Mouse (Mus musculus) bone marrow macrophage, adult 2 months (primary cell): ENCODE measurements around the gene Sco1. TPM values are rescaled to one million over a fixed set of nuclear protein-coding genes. Genes with fewer than 3 reads are reported as not detected.
A peak's percentile ranks its signal among the peaks of the same experiment; 100 is the strongest.

Source experiments
- H3K27ac ChIP-seq: 2 replicates; pipeline ENCODE4 v1.5.1; 2012; ENCODE audit warnings: low read depth, low read length; ENCODE audit not compliant: insufficient read depth
- H3K4me1 ChIP-seq: 2 replicates; pipeline ENCODE4 v1.6.1; 2012; ENCODE audit warnings: low read length; ENCODE audit not compliant: control insufficient read depth, insufficient read depth
- H3K4me3 ChIP-seq: 2 replicates; pipeline ENCODE4 v1.5.1; 2012; ENCODE audit warnings: mild to moderate bottlenecking, low read length, moderate library complexity; ENCODE audit not compliant: insufficient read depth
- CTCF ChIP-seq: IDR thresholded peaks from 2 replicates; pipeline ENCODE4 v1.5.1; 2012; ENCODE audit warnings: low read depth, mild to moderate bottlenecking, low read length, moderate library complexity
- POLR2A ChIP-seq: IDR thresholded peaks from 2 replicates; pipeline ENCODE4 v1.6.1; 2012; ENCODE audit warnings: mild to moderate bottlenecking, low read depth, low read length, borderline replicate concordance
- polyA plus RNA-seq: library from polyadenylated mRNA; stranded (reverse); fragments of >200 nt; gene quantifications from 2 replicates; pipeline ENCODE4 v1.2.4, GENCODE M21; 2012; ENCODE audit not compliant: missing spikeins, insufficient read depth, insufficient read length

The Sco1 gene
- polyA plus RNA-seq: 8.7 and 8.8 TPM in 2 replicates

GRCm38 (mm10) chr11:67052321-67052952, at the start of gene Sco1, which contains the start of gene Adprm:
Gene Sco1 (plus strand): TSS chr11:67052670.
Gene Adprm (minus strand): TSS chr11:67052594.
- peak within 1 kb of the TSS; percentile 95 for H3K4me3 ChIP-seq
- peaks cover 20% of the 10 kb centered on the region for H3K4me1 ChIP-seq
- TF ChIP-seq CTCF (no peak), POLR2A (no peak)
- H3K27ac ChIP-seq: peak within 1 kb of the TSS; percentile 48

DNA sequence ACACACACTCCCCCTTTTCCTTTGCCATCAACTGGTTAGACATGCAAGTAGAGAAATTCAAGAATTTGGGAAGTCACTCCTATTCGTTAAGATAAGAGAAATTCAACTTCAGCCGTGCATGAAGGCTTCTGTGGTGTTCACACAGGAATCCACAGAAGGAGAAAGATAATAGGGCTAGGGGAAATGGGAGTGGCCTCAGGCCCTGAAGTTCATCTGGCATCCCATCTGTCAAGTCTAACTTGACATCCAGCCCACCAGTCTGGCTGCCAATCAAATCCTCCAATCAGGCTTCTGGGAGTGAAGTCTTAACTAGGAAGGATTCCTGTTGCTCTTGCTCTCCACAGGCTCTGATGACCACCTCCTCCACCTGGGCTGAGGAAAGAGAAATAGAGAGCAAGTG, 49.6 kb upstream of the Sco1 start:
- TF ChIP-seq CTCF (no peak), POLR2A (no peak)
- Histone ChIP-seq H3K27ac (no peak overlapping the region), H3K4me3 (no peak overlapping the region), H3K4me1 (no peaks in the 10 kb centered on the region)

- no peak overlapping the region for H3K27ac ChIP-seq
- no peaks in the 10 kb centered on the region for H3K4me1 ChIP-seq
- no peak for TF ChIP-seq POLR2A
- no peak for TF ChIP-seq CTCF
- no peak overlapping the region for H3K4me3 ChIP-seq
Observed at GRCm38 (mm10) chr11:67007961-67008360, 44.5 kb upstream of the Sco1 start.

- Histone ChIP-seq H3K27ac (no peak overlapping the region), H3K4me1 (no peaks in the 10 kb centered on the region), H3K4me3 (no peak overlapping the region)
- TF ChIP-seq POLR2A (no peak), CTCF (no peak)
Observed at GRCm38 (mm10) chr11:67008528-67008927, 43.9 kb upstream of the Sco1 start.

- TF ChIP-seq CTCF (no peak), POLR2A (no peak)
- Histone ChIP-seq H3K4me1 (no peaks in the 10 kb centered on the region), H3K4me3 (no peak overlapping the region), H3K27ac (no peak overlapping the region)
Observed at GRCm38 (mm10) chr11:67010430-67010829, 42.0 kb upstream of the Sco1 start.

- Histone ChIP-seq H3K4me3 (no peak overlapping the region), H3K4me1 (no peaks in the 10 kb centered on the region), H3K27ac (no peak overlapping the region)
- TF ChIP-seq POLR2A: no peak
- TF ChIP-seq CTCF: no peak
Observed at GRCm38 (mm10) chr11:67011635-67012034, 40.8 kb upstream of the Sco1 start.

GRCm38 (mm10) chr11:67017801-67018591, 34.5 kb upstream of the Sco1 start:
- Histone ChIP-seq H3K27ac (no peak overlapping the region), H3K4me1 (no peaks in the 10 kb centered on the region), H3K4me3 (no peak overlapping the region)
- TF ChIP-seq CTCF (no peak), POLR2A (no peak)

DNA sequence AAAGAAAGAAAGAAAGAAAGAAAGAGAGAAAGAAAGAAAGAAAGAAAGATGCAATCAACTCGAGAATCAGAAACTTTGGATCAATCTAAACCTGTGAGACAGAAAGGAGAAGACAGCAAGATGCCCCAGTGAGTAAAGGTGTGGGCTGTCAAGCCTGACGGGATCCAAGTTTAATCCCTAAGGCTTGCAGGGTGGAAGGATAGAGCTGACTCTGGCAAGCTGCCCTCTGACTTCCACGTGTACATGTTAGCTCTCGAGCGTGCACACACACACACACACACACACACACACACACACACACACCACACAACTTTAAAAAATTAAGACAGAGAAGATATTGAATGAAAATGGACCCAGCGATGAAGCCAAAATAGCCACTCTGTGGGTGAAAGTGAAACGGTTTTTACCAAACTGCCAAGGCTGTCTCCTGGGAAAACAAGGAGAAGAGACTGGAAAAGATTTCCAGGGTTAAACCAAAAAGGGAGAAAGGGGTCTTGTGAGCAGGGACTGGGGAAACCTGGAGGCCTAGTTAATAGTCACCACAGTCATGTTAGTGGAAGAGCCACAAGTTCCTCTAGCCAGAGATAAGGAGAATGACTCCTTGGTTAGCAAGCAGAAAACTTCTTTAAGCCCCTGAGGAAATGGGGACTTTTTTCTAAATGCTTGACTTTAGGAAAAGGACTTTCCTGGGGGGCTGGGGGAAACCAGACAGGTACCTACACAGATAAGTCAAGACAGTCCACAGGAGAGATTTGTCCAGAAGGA, 32.6 kb upstream of the Sco1 start:
- Histone ChIP-seq H3K27ac (no peak overlapping the region), H3K4me1 (no peaks in the 10 kb centered on the region), H3K4me3 (no peak overlapping the region)
- TF ChIP-seq CTCF: no peak
- TF ChIP-seq POLR2A: no peak

- Histone ChIP-seq H3K27ac (no peak overlapping the region), H3K4me3 (no peak overlapping the region), H3K4me1 (0 out of 2 replicates have a peak, but pooled peaks cover 4% of the 10 kb centered on the region)
- TF ChIP-seq CTCF (peak; percentile 92), POLR2A (no peak)
Observed at GRCm38 (mm10) chr11:67020948-67021347, 31.5 kb upstream of the Sco1 start.
